Mouse (Mus musculus) bone marrow, adult 2 months (tissue): ENCODE data around the gene Trim31.

ENCODE experiments used
- CTCF ChIP-seq: fragments of 200-500 bp; IDR thresholded peaks from 2 replicates; pipeline ENCODE4 v1.5.1; 2011; ENCODE audit warnings: low read length, control low read depth; ENCODE audit not compliant: control insufficient read depth, insufficient read depth
- POLR2A ChIP-seq: fragments of 200-500 bp; IDR thresholded peaks from 2 replicates; pipeline ENCODE4 v1.6.1; 2011; ENCODE audit warnings: low read depth, mild to moderate bottlenecking, control low read depth, low read length, borderline replicate concordance; ENCODE audit not compliant: control insufficient read depth

DNA sequence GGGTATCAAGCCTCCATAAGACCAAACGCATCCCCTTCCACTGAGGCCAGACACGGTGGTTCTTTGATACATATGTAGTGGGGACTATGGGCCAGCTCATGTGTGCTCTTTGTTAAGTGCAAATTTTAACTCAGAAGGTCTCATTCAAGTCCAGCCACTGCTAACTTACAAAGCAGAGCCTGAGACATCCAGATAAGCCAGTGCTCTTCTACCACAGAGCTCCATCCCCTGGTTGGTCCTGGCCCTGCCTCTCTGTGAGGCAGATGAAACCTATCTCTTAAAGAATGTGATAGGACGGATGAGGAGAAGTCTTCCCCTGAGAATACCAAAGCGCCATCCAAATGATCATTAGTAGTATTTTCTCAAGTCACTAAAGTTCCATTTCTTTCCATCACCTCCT is 1.5 kb downstream of the Trim31 start:
- TF ChIP-seq CTCF (no peak), POLR2A (no peak)
